Mouse (Mus musculus): ENCODE data around the gene Zfp462.

DNA sequence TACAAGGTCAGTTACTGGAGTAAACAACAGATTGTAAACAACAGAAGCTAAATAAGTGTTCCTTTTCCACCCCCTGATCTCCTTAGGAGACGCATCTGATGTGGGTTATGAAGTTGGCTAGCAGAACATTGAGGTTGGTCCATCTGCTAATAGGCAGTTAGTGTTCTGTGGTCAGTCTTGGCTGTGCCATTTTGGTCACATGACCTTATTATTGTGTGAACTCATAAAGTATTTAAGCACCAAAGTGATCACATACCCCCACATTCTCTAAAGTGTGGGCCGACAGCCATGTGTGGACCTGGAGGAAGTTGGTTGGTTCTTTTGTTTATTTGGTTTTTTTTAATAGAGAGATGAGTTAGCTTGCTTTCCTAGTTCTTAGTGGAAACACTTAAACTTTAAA is 39.7 kb downstream of the Zfp462 start:
- TF ChIP-seq POLR2A (IDR thresholded peaks at IDR 0.05; ENCODE audit: extremely low read depth, insufficient read depth, low read length): no peak
- TF ChIP-seq CTCF (IDR thresholded peaks at IDR 0.05; ENCODE audit: extremely low read depth, insufficient read depth, low read length): no peak
